Comparison of ENCODE assay signal across 16 mouse cellular contexts in genomic region chr7:59027437-59027836, GRCm38 (mm10).
DNase-seq lines count a peak whose midpoint lies in the region; ATAC-seq lines count a peak whose summit lies in the region.
"Had no signal": no experiment of that assay in that cellular context is flagged by ENCODE, and none has a peak within 500 bp of the region (broad histone marks: within the 10 kb centered on the region; RNA-seq: fewer than 3 reads in every experiment).

No protein-coding gene starts in this region.

- peak; percentile 65 for ATAC-seq in hindbrain, embryonic 11.5 days (ENCODE audit: low FRiP score)
- ATAC-seq in forebrain, embryonic 15.5 days (replicated peaks) = peak; percentile 80

- WGBS in hindbrain, embryonic 11.5 days = 75% methylated on average over 2 of the region's 2 CpGs
- WGBS in hindbrain, embryonic 10.5 days = 82% methylated on average over 2 of the region's 2 CpGs
- 54% methylated on average over 2 of the region's 2 CpGs for WGBS in forebrain, embryonic 15.5 days

- H3K9ac ChIP-seq in hindbrain, embryonic 11.5 days (ENCODE audit: low read depth, low read length) = no peak overlapping the region
- no peak overlapping the region for H3K9ac ChIP-seq in forebrain, embryonic 15.5 days (replicated peaks)
- H3K9ac ChIP-seq: liver, embryonic 14.5 days had no signal

- no peak overlapping the region for H3K4me3 ChIP-seq in hindbrain, embryonic 11.5 days (ENCODE audit: low read depth, low read length)
- H3K4me3 ChIP-seq in hindbrain, embryonic 10.5 days = no peak overlapping the region
- no peak overlapping the region for H3K4me3 ChIP-seq in forebrain, embryonic 15.5 days
- H3K4me3 ChIP-seq: embryonic facial prominence, embryonic 10.5 days had no signal

- DNase-seq in hindbrain, embryonic 11.5 days (ENCODE audit: low spot score) = peak; percentile 1
- DNase-seq in hindbrain, embryonic 10.5 days (ENCODE audit: low spot score) = no peak
- DNase-seq in 3T3-L1 (ENCODE audit: low read depth, low spot score) = peak; percentile 78
- DNase-seq in layer of hippocampus, adult 9-11 months = peak; percentile 36
- no peak for DNase-seq in kidney, postnatal 10 days
- no peak for DNase-seq in cerebellum, adult 11-12 months
- no peak for DNase-seq in spleen, postnatal 36 days (ENCODE audit: low spot score in 2 of 2)
- DNase-seq: cerebellum, adult 9-10 months; heart, adult 11 months; heart, postnatal 36 days; kidney, adult 8-10 months; thymus, postnatal 36 days had no signal

- no peaks in the 10 kb centered on the region for H3K27me3 ChIP-seq in hindbrain, embryonic 11.5 days (ENCODE audit: control insufficient read depth, insufficient read depth, low read length)
- no peaks in the 10 kb centered on the region for H3K27me3 ChIP-seq in hindbrain, embryonic 10.5 days (ENCODE audit: insufficient read depth, poor library complexity, severe bottlenecking)
- no peaks in the 10 kb centered on the region for H3K27me3 ChIP-seq in forebrain, embryonic 15.5 days
- H3K27me3 ChIP-seq: CH12.LX had no signal

- H3K4me1 ChIP-seq in hindbrain, embryonic 11.5 days (replicated peaks; ENCODE audit: control insufficient read depth, insufficient read depth, low read length) = no peaks in the 10 kb centered on the region
- no peaks in the 10 kb centered on the region for H3K4me1 ChIP-seq in hindbrain, embryonic 10.5 days (replicated peaks)
- no peaks in the 10 kb centered on the region for H3K4me1 ChIP-seq in forebrain, embryonic 15.5 days
- H3K4me1 ChIP-seq: embryonic facial prominence, embryonic 10.5 days had no signal

- H3K36me3 ChIP-seq in hindbrain, embryonic 11.5 days (ENCODE audit: control insufficient read depth, insufficient read depth, low read length) = no peaks in the 10 kb centered on the region
- no peaks in the 10 kb centered on the region for H3K36me3 ChIP-seq in hindbrain, embryonic 10.5 days
- no peaks in the 10 kb centered on the region for H3K36me3 ChIP-seq in forebrain, embryonic 15.5 days
- H3K36me3 ChIP-seq: embryonic facial prominence, embryonic 10.5 days had no signal

- H3K27ac ChIP-seq in hindbrain, embryonic 11.5 days (ENCODE audit: low read depth, low read length) = no peak overlapping the region
- no peak overlapping the region for H3K27ac ChIP-seq in hindbrain, embryonic 10.5 days
- H3K27ac ChIP-seq in forebrain, embryonic 15.5 days (replicated peaks) = 0 out of 2 replicates have a peak overlapping the region, but pooled peaks have one; percentile 11
- H3K27ac ChIP-seq: embryonic facial prominence, embryonic 10.5 days; liver, embryonic 14.5 days had no signal

- no peak overlapping the region for H3K4me2 ChIP-seq in hindbrain, embryonic 11.5 days (replicated peaks; ENCODE audit: low read depth, low read length)
- H3K4me2 ChIP-seq in forebrain, embryonic 15.5 days (replicated peaks) = no peak overlapping the region

- no peaks in the 10 kb centered on the region for H3K9me3 ChIP-seq in hindbrain, embryonic 11.5 days (ENCODE audit: control insufficient read depth, low read length)
- H3K9me3 ChIP-seq in hindbrain, embryonic 10.5 days = no peaks in the 10 kb centered on the region
- H3K9me3 ChIP-seq in forebrain, embryonic 15.5 days = no peaks in the 10 kb centered on the region
- H3K9me3 ChIP-seq: embryonic facial prominence, embryonic 10.5 days had no signal

Comparison
In these comparisons a context has a peak if more than half of its experiments do, and no peak if none do; other contexts are left out.
1. DNase-seq: peak in hindbrain, embryonic 11.5 days (single experiment), 3T3-L1 (single experiment) and layer of hippocampus, adult 9-11 months (single experiment); none in hindbrain, embryonic 10.5 days (single experiment), kidney, postnatal 10 days (single experiment), cerebellum, adult 11-12 months (single experiment) and spleen, postnatal 36 days (0 of 2).